Mouse (Mus musculus) liver, embryonic 15.5 days (tissue): ENCODE measurements around the gene Myog. TPM values are rescaled to one million over a fixed set of nuclear protein-coding genes. Genes with fewer than 3 reads are reported as not detected.

Experiments used
- ATAC-seq: fragments of 200-750 bp; cut with Nextera tagmentation; 2 replicates; pipeline ENCODE4 v1.8.0; 2017; ENCODE audit warnings: moderate number of reproducible peaks, mild to moderate bottlenecking, moderate library complexity; ENCODE audit not compliant: insufficient read depth
- H3K27ac ChIP-seq: fragments of 300-500 bp; sonication (generic); replicated peaks from 2 replicates; pipeline ENCODE4 v1.5.1; 2015; ENCODE audit warnings: mild to moderate bottlenecking, inconsistent platforms
- H3K27me3 ChIP-seq: fragments of 300-500 bp; sonication (generic); 2 replicates; pipeline ENCODE4 v1.6.1; 2015; ENCODE audit warnings: mild to moderate bottlenecking, inconsistent platforms
- H3K36me3 ChIP-seq: fragments of 300-500 bp; sonication (generic); replicated peaks from 2 replicates; pipeline ENCODE4 v1.6.1; 2015; ENCODE audit warnings: moderate library complexity, mild to moderate bottlenecking, inconsistent platforms
- H3K4me1 ChIP-seq: fragments of 300-500 bp; sonication (generic); replicated peaks from 2 replicates; pipeline ENCODE4 v1.6.1; 2015; ENCODE audit warnings: inconsistent platforms
- H3K4me2 ChIP-seq: fragments of 300-500 bp; sonication (generic); 2 replicates; pipeline ENCODE4 v1.6.1; 2015; ENCODE audit warnings: moderate library complexity, mild to moderate bottlenecking, inconsistent platforms
- H3K4me3 ChIP-seq: fragments of 300-500 bp; sonication (generic); replicated peaks from 2 replicates; pipeline ENCODE4 v1.5.1; 2015; ENCODE audit warnings: mild to moderate bottlenecking, inconsistent platforms
- H3K9ac ChIP-seq: fragments of 300-500 bp; sonication (generic); 2 replicates; pipeline ENCODE4 v1.6.1; 2015; ENCODE audit warnings: moderate library complexity, mild to moderate bottlenecking, inconsistent platforms
- H3K9me3 ChIP-seq: fragments of 300-500 bp; sonication (generic); replicated peaks from 2 replicates; pipeline ENCODE4 v1.6.1; 2016; ENCODE audit warnings: inconsistent platforms
- whole genome bisulfite sequencing: fragments of 180-500 bp; shearing (Covaris S2); methylation state at CpG from one replicate; pipeline ENCODE4 v1.1.7; 2015; ENCODE audit warnings: mixed read lengths; ENCODE audit not compliant: insufficient replicate concordance; 5-methylcytosine and 5-hydroxymethylcytosine counted together
- polyA plus RNA-seq: library from polyadenylated mRNA; unstranded; fragments of >200 nt; fragmentation: Nextera tagmentation; extraction: Ambion mirVana; gene quantifications from 2 replicates; pipeline ENCODE4 v1.2.1, GENCODE M21; 2015

Gene Myog
- polyA plus RNA-seq, 1 experiment from 2014 or later: 6.8 TPM

- no peak overlapping the region for H3K4me2 ChIP-seq
- peaks cover 13% of the 10 kb centered on the region for H3K4me1 ChIP-seq
- H3K9me3 ChIP-seq: no peaks in the 10 kb centered on the region
- H3K4me3 ChIP-seq: no peak overlapping the region
- no peak overlapping the region for H3K27ac ChIP-seq
- H3K27me3 ChIP-seq: peaks cover 21% of the 10 kb centered on the region
- no peaks in the 10 kb centered on the region for H3K36me3 ChIP-seq
- H3K9ac ChIP-seq: no peak overlapping the region
- 78% methylated on average over 7 of the region's 7 CpGs for WGBS
- ATAC-seq: no peak
Measured at GRCm38 (mm10) chr1:134339162-134339561, 49.4 kb downstream of the Myog start.

GRCm38 (mm10) chr1:134339757-134340619 is 50.2 kb downstream of the Myog start:
- 84% methylated on average over 18 of the region's 18 CpGs for WGBS
- H3K27me3 ChIP-seq: peaks cover 25% of the 10 kb centered on the region
- ATAC-seq: no peak
- no peak overlapping the region for H3K4me2 ChIP-seq
- H3K9me3 ChIP-seq: no peaks in the 10 kb centered on the region
- peaks cover 16% of the 10 kb centered on the region for H3K4me1 ChIP-seq
- no peak overlapping the region for H3K9ac ChIP-seq
- no peaks in the 10 kb centered on the region for H3K36me3 ChIP-seq
- H3K4me3 ChIP-seq: no peak overlapping the region
- no peak overlapping the region for H3K27ac ChIP-seq

- 62% methylated on average over 5 of the region's 5 CpGs for WGBS
- ATAC-seq: no peak
Measured at GRCm38 (mm10) chr1:134341641-134342277, 52.0 kb downstream of the Myog start.

More at GRCm38 (mm10) chr1:134341641-134342277, 52.0 kb downstream of the Myog start:
- Histone ChIP-seq H3K27me3 (peaks cover 25% of the 10 kb centered on the region), H3K9ac (no peak overlapping the region), H3K9me3 (no peaks in the 10 kb centered on the region), H3K4me1 (peaks cover 14% of the 10 kb centered on the region), H3K4me3 (no peak overlapping the region), H3K4me2 (no peak overlapping the region), H3K27ac (no peak overlapping the region), H3K36me3 (peaks cover 12% of the 10 kb centered on the region)

Other genes starting within 250 kb of the Myog start
- gene Btg2, start 210.9 kb upstream of the Myog start, polyA plus RNA-seq: 103 and 108 TPM in 2 replicates
- 0.07 and 0.20 TPM in 2 replicates for gene Chit1, start 178.7 kb upstream of the Myog start, polyA plus RNA-seq
- 15.1 and 17.7 TPM in 2 replicates for gene Chil1, start 107.8 kb upstream of the Myog start, polyA plus RNA-seq
- gene Mybph, start 96.5 kb upstream of the Myog start, polyA plus RNA-seq: 1.5 and 3.5 TPM in 2 replicates
- 0.91 and 2.1 TPM in 2 replicates for gene Adora1, start 54.6 kb upstream of the Myog start, polyA plus RNA-seq
- 1.8 and 2.1 TPM in 2 replicates for gene Ppfia4, start 42.9 kb downstream of the Myog start, polyA plus RNA-seq
- 49.8 and 53.9 TPM in 2 replicates for gene Tmem183a, start 72.0 kb downstream of the Myog start, polyA plus RNA-seq
- gene 4933406M09Rik, start 96.0 kb downstream of the Myog start, polyA plus RNA-seq: not detected in 2 replicates
- 17.3 and 17.4 TPM in 2 replicates for gene Cyb5r1, start 115.6 kb downstream of the Myog start, polyA plus RNA-seq
- gene Adipor1, start 125.4 kb downstream of the Myog start, polyA plus RNA-seq: 162 and 178 TPM in 2 replicates
- 35.3 and 39.2 TPM in 2 replicates for gene Klhl12, start 165.5 kb downstream of the Myog start, polyA plus RNA-seq
- 15.8 and 16.5 TPM in 2 replicates for gene Rabif, start 204.7 kb downstream of the Myog start, polyA plus RNA-seq